Mouse (Mus musculus) stomach, postnatal 0 days (tissue): Measurements from ENCODE around the gene Wfs1. TPM values are rescaled to one million over a fixed set of nuclear protein-coding genes. Genes with fewer than 3 reads are reported as not detected.

ENCODE experiments used
- ATAC-seq: fragments of 200-750 bp; cut with Nextera tagmentation; 2 replicates; pipeline ENCODE4 v1.8.0; 2017; ENCODE audit not compliant: low FRiP score, low TSS enrichment
- DNase-seq: peaks from one replicate; pipeline ENCODE4 v3.0.0-alpha.2; 2016; ENCODE audit warnings: low spot score
- H3K27ac ChIP-seq: fragments of 300-500 bp; sonication (generic); replicated peaks from 2 replicates; pipeline ENCODE4 v1.5.1; 2014; ENCODE audit warnings: mild to moderate bottlenecking, control low read depth
- H3K27me3 ChIP-seq: fragments of 300-500 bp; sonication (generic); 2 replicates; pipeline ENCODE4 v1.6.1; 2014; ENCODE audit warnings: low read length; ENCODE audit not compliant: control insufficient read depth, insufficient read depth
- H3K36me3 ChIP-seq: fragments of 300-500 bp; sonication (generic); 2 replicates; pipeline ENCODE4 v1.6.1; 2014; ENCODE audit warnings: low read length, mixed read lengths; ENCODE audit not compliant: control insufficient read depth, insufficient read depth
- H3K4me1 ChIP-seq: fragments of 300-500 bp; sonication (generic); replicated peaks from 2 replicates; pipeline ENCODE4 v1.6.1; 2014; ENCODE audit warnings: antibody characterized with exemption; ENCODE audit not compliant: control insufficient read depth, insufficient read depth
- H3K4me2 ChIP-seq: fragments of 300-500 bp; sonication (generic); replicated peaks from 2 replicates; pipeline ENCODE4 v1.6.1; 2014; ENCODE audit warnings: low read depth, mild to moderate bottlenecking, control low read depth, moderate library complexity
- H3K4me3 ChIP-seq: fragments of 300-500 bp; sonication (generic); 2 replicates; pipeline ENCODE4 v1.5.1; 2014; ENCODE audit warnings: low read depth, low read length, control low read depth
- H3K9ac ChIP-seq: fragments of 300-500 bp; sonication (generic); 2 replicates; pipeline ENCODE4 v1.6.1; 2014; ENCODE audit warnings: mild to moderate bottlenecking, low read length, control low read depth, mixed read lengths
- H3K9me3 ChIP-seq: fragments of 300-500 bp; sonication (generic); 2 replicates; pipeline ENCODE4 v1.6.1; 2016; ENCODE audit warnings: low read length; ENCODE audit not compliant: control insufficient read depth
- CTCF ChIP-seq: IDR thresholded peaks from 2 replicates; pipeline ENCODE4 v1.5.1; 2016; ENCODE audit warnings: antibody characterized with exemption, low read depth, mild to moderate bottlenecking, moderate library complexity
- EP300 ChIP-seq: optimal IDR thresholded peaks from 2 replicates; pipeline ENCODE3; 2016; ENCODE audit warnings: antibody characterized with exemption
- WGBS: fragments of 180-500 bp; shearing (Covaris S2); extraction: QIAGEN DNeasy Blood & Tissue Kit; methylation state at CpG from one replicate; pipeline ENCODE4 v1.1.7; 2014; 5-methylcytosine and 5-hydroxymethylcytosine counted together
- polyA plus RNA-seq: library from polyadenylated mRNA; unstranded; fragments of >200 nt; fragmentation: Nextera tagmentation; extraction: Ambion mirVana; gene quantifications from 2 replicates; pipeline ENCODE4 v1.2.1, GENCODE M21; 2015

The Wfs1 gene
- polyA plus RNA-seq, 1 experiment from 2014 or later = 7.6 TPM

GRCm38 (mm10) chr5:37028486-37029311 is 39.7 kb upstream of the Wfs1 start:
- ATAC-seq (peak; percentile 82), DNase-seq (peak; percentile 56)
- no peaks in the 10 kb centered on the region; the same call in 1 of the 2 replicates for H3K4me1 ChIP-seq
- peak overlapping the region; percentile 52 for H3K4me3 ChIP-seq
- H3K4me2 ChIP-seq = peak overlapping the region; percentile 98
- under 1% methylated on average over 65 of the region's 72 CpGs for WGBS
- H3K9ac ChIP-seq = peak overlapping the region; percentile 8; the same call in 1 of the 2 replicates
- no peak overlapping the region for H3K27ac ChIP-seq
- TF ChIP-seq CTCF (no peak), EP300 (no peak)
- no peaks in the 10 kb centered on the region for H3K9me3 ChIP-seq
- no peaks in the 10 kb centered on the region for H3K36me3 ChIP-seq
- peaks cover 24% of the 10 kb centered on the region; the same call in 1 of the 2 replicates for H3K27me3 ChIP-seq

DNA sequence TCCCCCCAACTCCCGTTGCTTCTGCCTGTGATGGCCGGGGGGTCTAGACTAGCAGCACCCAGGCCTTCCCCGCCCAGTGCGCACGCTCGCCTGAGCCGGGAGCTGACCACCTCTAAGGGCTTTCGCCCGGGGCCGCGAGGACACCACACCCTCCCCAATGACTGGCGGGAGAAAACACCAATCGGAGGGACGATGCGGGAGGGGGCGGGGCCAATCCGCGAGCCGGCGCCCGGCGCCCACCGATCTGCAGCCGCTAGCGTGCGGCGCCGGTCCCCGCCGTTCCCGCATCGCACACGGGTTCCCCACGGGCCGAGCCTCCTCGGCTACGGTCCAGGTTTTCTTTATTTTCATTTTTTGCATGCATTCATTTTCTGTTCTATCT is 39.1 kb upstream of the Wfs1 start:
- Histone ChIP-seq H3K9me3 (no peaks in the 10 kb centered on the region), H3K27me3 (peaks cover 24% of the 10 kb centered on the region; the same call in 1 of the 2 replicates), H3K36me3 (no peaks in the 10 kb centered on the region), H3K4me3 (peak overlapping the region; percentile 52), H3K27ac (no peak overlapping the region), H3K4me2 (peak overlapping the region; percentile 98), H3K4me1 (no peaks in the 10 kb centered on the region; the same call in 1 of the 2 replicates), H3K9ac (peak overlapping the region; percentile 8; the same call in 1 of the 2 replicates)
- TF ChIP-seq EP300 (no peak), CTCF (no peak)
- DNase-seq (peak; percentile 70), ATAC-seq (peak; percentile 76)
- WGBS = under 1% methylated on average over 37 of the region's 37 CpGs

DNA sequence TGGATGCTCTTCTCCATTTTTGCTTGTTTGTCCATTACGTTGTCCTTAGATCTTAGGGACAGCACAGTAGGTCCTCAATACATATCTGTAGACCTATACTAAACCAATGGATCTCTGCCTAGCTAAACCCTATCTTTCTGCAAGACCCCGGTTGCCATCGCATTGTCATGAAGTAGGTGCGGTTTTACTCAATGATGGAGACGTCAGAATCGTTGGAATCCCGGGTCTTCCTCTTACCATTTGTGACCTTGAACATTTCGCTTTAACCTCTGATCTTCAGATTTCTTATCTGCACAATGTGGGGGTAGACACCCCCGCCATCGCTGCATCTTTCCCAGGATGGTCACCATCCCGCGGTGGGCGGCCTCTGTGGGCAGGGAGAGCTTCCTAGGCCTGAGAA is 38.7 kb upstream of the Wfs1 start:
- Histone ChIP-seq H3K9me3 (no peaks in the 10 kb centered on the region), H3K9ac (no peak overlapping the region), H3K4me1 (no peaks in the 10 kb centered on the region; the same call in 1 of the 2 replicates), H3K36me3 (no peaks in the 10 kb centered on the region), H3K27ac (no peak overlapping the region), H3K27me3 (peaks cover 24% of the 10 kb centered on the region; the same call in 1 of the 2 replicates), H3K4me3 (peak overlapping the region; percentile 52), H3K4me2 (peak overlapping the region; percentile 98)
- 13% methylated on average over 13 of the region's 13 CpGs for WGBS
- no peak for ATAC-seq
- TF ChIP-seq EP300 (no peak), CTCF (no peak)
- no peak for DNase-seq

GRCm38 (mm10) chr5:37017222-37017621 is 28.2 kb upstream of the Wfs1 start:
- TF ChIP-seq CTCF (no peak), EP300 (no peak)
- Histone ChIP-seq H3K9ac (no peak overlapping the region), H3K36me3 (no peaks in the 10 kb centered on the region), H3K27me3 (no peaks in the 10 kb centered on the region), H3K4me3 (no peak overlapping the region), H3K4me1 (no peaks in the 10 kb centered on the region), H3K4me2 (no peak overlapping the region), H3K27ac (no peak overlapping the region), H3K9me3 (no peaks in the 10 kb centered on the region)
- 65% methylated on average over 3 of the region's 3 CpGs for WGBS
- ATAC-seq (no peak), DNase-seq (no peak)

- Histone ChIP-seq H3K4me1 (no peaks in the 10 kb centered on the region), H3K9ac (no peak overlapping the region), H3K27ac (no peak overlapping the region), H3K4me3 (no peak overlapping the region), H3K4me2 (no peak overlapping the region), H3K9me3 (no peaks in the 10 kb centered on the region), H3K36me3 (no peaks in the 10 kb centered on the region), H3K27me3 (no peaks in the 10 kb centered on the region)
- peak; percentile 68 for DNase-seq
- 8% methylated on average over 27 of the region's 27 CpGs for WGBS
- ATAC-seq = peak; percentile 40; the same call in 1 of the 2 replicates
- TF ChIP-seq EP300 = no peak
- no peak for TF ChIP-seq CTCF
These were observed 26.8 kb upstream of the Wfs1 start for GRCm38 (mm10) chr5:37015612-37016310.
